Mouse (Mus musculus): ENCODE measurements around the gene Kansl1l. TPM values are rescaled to one million over a fixed set of nuclear protein-coding genes. Genes with fewer than 3 reads are reported as not detected.

The Kansl1l gene
- polyA plus RNA-seq, 1 experiment from 2014 or later: 9.3 TPM

DNA sequence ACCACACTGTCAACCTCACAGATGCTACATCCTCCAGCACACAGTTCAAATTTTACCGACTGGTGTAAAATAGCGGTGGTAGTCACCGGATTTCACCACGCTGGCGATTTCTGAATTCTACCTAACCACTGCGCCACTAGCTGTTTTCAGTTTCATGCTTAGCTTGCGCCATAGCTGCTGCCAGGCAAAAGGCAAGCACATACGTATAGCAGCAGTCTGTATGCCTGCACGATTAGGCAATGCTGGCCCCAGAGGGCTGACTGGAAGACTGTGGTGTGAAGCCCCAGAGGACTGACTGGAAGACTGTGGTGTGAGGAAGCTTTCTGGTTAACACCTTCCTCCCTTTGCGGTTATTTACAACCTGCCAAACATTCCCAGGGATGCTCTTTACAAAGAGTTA is 24.6 kb upstream of the Kansl1l start:
- 79% methylated on average over 10 of the region's 10 CpGs for whole genome bisulfite sequencing (ENCODE audit: insufficient replicate concordance)
- H3K4me1 ChIP-seq (ENCODE audit: control insufficient read depth, insufficient read depth, low read length): no peaks in the 10 kb centered on the region
- no peak overlapping the region for H3K4me3 ChIP-seq (ENCODE audit: low read depth, low read length)
- peaks cover 12% of the 10 kb centered on the region; the same call in 1 of the 2 replicates for H3K36me3 ChIP-seq (ENCODE audit: control insufficient read depth, insufficient read depth, low read length)
- no peaks in the 10 kb centered on the region for H3K27me3 ChIP-seq (ENCODE audit: control insufficient read depth, insufficient read depth, low read length)
- ATAC-seq (replicated peaks; ENCODE audit: insufficient number of reproducible peaks, low FRiP score, low TSS enrichment): no peak
- no peak overlapping the region for H3K4me2 ChIP-seq
- no peak overlapping the region for H3K9ac ChIP-seq (ENCODE audit: low read depth, low read length)
- H3K27ac ChIP-seq (ENCODE audit: low read depth, low read length): no peak overlapping the region
- H3K9me3 ChIP-seq (replicated peaks; ENCODE audit: control insufficient read depth, low read length): no peaks in the 10 kb centered on the region

DNA sequence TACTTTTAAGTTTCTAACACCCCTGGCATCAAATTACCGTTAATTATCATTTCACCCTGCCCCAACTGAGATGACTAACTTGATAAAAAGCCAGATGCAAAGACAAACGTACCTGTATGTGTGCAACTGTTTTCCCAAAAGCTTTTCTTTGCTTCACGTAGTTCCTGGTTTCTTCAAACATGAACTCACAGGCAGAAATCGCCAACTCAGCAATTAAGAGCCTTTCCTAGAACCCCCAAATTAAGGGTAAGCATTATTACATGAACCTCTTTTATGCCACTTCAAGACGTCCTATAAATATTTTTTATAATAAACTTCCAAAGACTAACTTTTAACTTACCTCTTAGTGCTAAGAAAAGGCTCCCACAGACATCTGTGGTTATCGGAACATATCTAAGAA is 24.1 kb upstream of the Kansl1l start:
- peaks cover 12% of the 10 kb centered on the region; the same call in 1 of the 2 replicates for H3K36me3 ChIP-seq (ENCODE audit: control insufficient read depth, insufficient read depth, low read length)
- no peaks in the 10 kb centered on the region for H3K4me1 ChIP-seq (ENCODE audit: control insufficient read depth, insufficient read depth, low read length)
- H3K27ac ChIP-seq (ENCODE audit: low read depth, low read length): no peak overlapping the region
- H3K4me2 ChIP-seq: no peak overlapping the region
- H3K9me3 ChIP-seq (replicated peaks; ENCODE audit: control insufficient read depth, low read length): no peaks in the 10 kb centered on the region
- H3K27me3 ChIP-seq (ENCODE audit: control insufficient read depth, insufficient read depth, low read length): no peaks in the 10 kb centered on the region
- WGBS (ENCODE audit: insufficient replicate concordance): 77% methylated on average over 6 of the region's 6 CpGs
- ATAC-seq (replicated peaks; ENCODE audit: insufficient number of reproducible peaks, low FRiP score, low TSS enrichment): no peak
- H3K9ac ChIP-seq (ENCODE audit: low read depth, low read length): no peak overlapping the region
- no peak overlapping the region for H3K4me3 ChIP-seq (ENCODE audit: low read depth, low read length)

DNA sequence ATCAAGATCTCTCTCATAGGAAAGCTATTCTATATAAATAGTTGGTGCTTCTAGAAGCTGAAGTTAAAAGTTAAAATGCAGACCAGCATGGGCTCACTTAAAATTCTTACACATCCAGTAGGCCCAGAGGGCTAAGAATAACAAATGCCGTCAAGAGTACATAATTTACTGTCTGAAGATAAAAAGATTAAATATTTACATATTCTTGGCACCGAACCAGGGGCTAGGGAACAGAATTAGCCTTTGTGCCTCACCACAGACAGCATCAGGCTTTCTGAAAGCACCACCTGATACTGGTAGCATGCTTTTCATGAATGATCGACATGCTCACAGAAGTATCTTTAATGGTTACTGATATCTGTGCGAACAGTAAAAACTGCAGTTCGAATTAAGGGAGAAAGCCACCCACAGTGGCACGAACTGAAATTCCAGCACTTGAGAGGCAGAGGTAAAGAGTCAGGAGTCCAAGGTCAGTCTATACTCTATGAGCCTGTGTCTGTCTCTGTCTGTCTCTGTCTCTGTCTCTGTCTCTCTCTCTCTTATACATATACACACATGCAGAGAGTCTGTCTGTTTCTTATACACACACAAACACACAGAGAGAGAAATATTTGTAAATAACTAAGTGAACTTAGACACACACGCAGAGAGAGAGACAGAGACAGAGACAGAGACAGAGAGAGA is 22.5 kb upstream of the Kansl1l start:
- Histone ChIP-seq H3K9me3 (replicated peaks; ENCODE audit: control insufficient read depth, low read length) (no peaks in the 10 kb centered on the region), H3K4me1 (ENCODE audit: control insufficient read depth, insufficient read depth, low read length) (no peaks in the 10 kb centered on the region), H3K27ac (ENCODE audit: low read depth, low read length) (no peak overlapping the region), H3K9ac (ENCODE audit: low read depth, low read length) (no peak overlapping the region), H3K27me3 (ENCODE audit: control insufficient read depth, insufficient read depth, low read length) (no peaks in the 10 kb centered on the region), H3K36me3 (ENCODE audit: control insufficient read depth, insufficient read depth, low read length) (peaks cover 8% of the 10 kb centered on the region; the same call in 1 of the 2 replicates), H3K4me2 (no peak overlapping the region), H3K4me3 (ENCODE audit: low read depth, low read length) (no peak overlapping the region)
- WGBS (ENCODE audit: insufficient replicate concordance): 72% methylated on average over 7 of the region's 7 CpGs
- ATAC-seq (replicated peaks; ENCODE audit: insufficient number of reproducible peaks, low FRiP score, low TSS enrichment): no peak

DNA sequence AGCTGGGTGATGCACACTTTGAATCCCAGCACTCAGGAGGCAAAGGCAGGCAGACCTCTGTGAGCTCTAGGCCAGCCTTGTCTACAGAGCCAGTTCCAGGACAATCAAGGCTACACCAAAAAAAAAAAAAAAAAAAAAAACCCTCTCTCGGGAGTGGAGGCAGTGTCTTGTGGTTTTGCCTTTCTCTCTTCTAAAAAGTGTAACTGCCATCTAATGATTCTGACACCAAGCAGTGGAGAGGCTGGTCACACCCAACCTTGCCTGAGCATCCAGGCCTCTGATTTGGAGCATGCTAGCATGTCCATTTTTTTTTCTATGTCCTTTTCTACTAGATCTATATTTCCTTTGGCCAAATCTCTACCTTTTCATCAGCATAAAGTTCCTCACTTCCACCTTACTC is 21.8 kb upstream of the Kansl1l start:
- Histone ChIP-seq H3K4me2 (no peak overlapping the region), H3K27me3 (ENCODE audit: control insufficient read depth, insufficient read depth, low read length) (no peaks in the 10 kb centered on the region), H3K4me1 (ENCODE audit: control insufficient read depth, insufficient read depth, low read length) (no peaks in the 10 kb centered on the region), H3K9ac (ENCODE audit: low read depth, low read length) (no peak overlapping the region), H3K27ac (ENCODE audit: low read depth, low read length) (no peak overlapping the region), H3K36me3 (ENCODE audit: control insufficient read depth, insufficient read depth, low read length) (peaks cover 6% of the 10 kb centered on the region; the same call in 1 of the 2 replicates), H3K4me3 (ENCODE audit: low read depth, low read length) (no peak overlapping the region), H3K9me3 (replicated peaks; ENCODE audit: control insufficient read depth, low read length) (no peaks in the 10 kb centered on the region)
- WGBS (ENCODE audit: insufficient replicate concordance): 67% methylated on average over 1 of the region's 1 CpGs
- ATAC-seq (replicated peaks; ENCODE audit: insufficient number of reproducible peaks, low FRiP score, low TSS enrichment): no peak

DNA sequence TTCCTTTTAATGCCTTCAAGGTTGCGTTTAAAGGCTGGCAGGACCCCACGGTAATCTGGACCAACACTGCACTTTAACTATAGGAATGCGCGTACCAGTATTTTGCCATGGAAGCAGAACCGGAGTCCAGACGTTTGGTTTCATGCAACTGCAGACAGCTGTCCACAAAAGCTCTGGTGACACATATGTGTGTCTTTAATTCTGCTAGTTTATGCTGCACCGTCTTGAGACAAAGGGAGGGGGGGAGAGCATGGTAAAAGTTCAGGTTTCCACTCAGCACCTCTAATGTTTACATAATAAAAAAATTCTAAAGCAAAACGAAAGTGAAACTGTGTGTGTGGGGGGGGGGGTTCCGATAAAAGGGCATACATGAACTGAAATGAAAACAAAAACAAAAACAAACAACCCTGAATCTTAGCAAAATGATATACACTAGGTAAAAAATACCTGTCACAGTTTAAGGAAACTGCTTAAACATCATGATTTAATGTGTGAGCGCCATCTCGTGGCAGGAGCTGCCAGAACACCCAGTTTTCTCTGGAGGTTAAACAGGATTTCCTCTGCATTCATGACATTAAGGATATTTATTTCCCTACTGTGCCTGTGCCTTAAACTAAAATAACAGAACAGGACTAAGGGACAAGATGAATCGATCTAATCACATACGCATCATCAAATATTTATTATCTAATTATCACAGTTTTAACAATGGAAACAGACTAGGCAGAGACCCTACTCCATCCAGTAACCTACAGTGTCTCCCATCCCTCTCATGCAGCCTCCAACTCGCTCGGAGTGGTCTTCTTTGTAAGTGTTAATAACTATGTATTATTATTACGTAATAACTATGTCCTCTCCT is 21.1 kb upstream of the Kansl1l start:
- Histone ChIP-seq H3K4me2 (no peak overlapping the region), H3K27me3 (ENCODE audit: control insufficient read depth, insufficient read depth, low read length) (no peaks in the 10 kb centered on the region), H3K4me1 (ENCODE audit: control insufficient read depth, insufficient read depth, low read length) (no peaks in the 10 kb centered on the region), H3K9ac (ENCODE audit: low read depth, low read length) (no peak overlapping the region), H3K4me3 (ENCODE audit: low read depth, low read length) (no peak overlapping the region), H3K27ac (ENCODE audit: low read depth, low read length) (no peak overlapping the region), H3K9me3 (replicated peaks; ENCODE audit: control insufficient read depth, low read length) (no peaks in the 10 kb centered on the region), H3K36me3 (ENCODE audit: control insufficient read depth, insufficient read depth, low read length) (peaks cover 6% of the 10 kb centered on the region; the same call in 1 of the 2 replicates)
- WGBS (ENCODE audit: insufficient replicate concordance): 55% methylated on average over 16 of the region's 16 CpGs
- no peak for ATAC-seq (replicated peaks; ENCODE audit: insufficient number of reproducible peaks, low FRiP score, low TSS enrichment)

DNA sequence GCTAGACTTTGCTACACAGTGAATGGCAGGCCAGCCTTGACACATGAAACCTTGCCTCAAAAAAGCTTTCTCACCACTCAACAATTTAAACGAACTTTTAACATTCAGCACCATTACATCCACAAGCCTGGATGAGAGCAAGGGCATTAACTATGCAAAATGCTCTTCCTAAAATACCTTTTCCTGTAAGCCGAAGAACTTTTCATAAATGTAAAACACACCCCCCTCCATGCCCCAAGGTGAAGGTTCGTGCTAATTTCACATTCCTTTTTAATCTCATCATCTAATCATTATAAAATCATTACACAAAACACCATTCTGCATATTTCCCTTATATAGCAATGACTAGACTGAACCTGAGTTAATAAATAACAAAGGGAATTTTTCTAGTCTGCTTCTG is 19.8 kb upstream of the Kansl1l start:
- 73% methylated on average over 3 of the region's 3 CpGs for WGBS (ENCODE audit: insufficient replicate concordance)
- H3K27ac ChIP-seq (ENCODE audit: low read depth, low read length): no peak overlapping the region
- no peaks in the 10 kb centered on the region for H3K4me1 ChIP-seq (ENCODE audit: control insufficient read depth, insufficient read depth, low read length)
- no peak overlapping the region for H3K4me3 ChIP-seq (ENCODE audit: low read depth, low read length)
- H3K4me2 ChIP-seq: no peak overlapping the region
- peaks cover 4% of the 10 kb centered on the region; the same call in 1 of the 2 replicates for H3K36me3 ChIP-seq (ENCODE audit: control insufficient read depth, insufficient read depth, low read length)
- H3K9ac ChIP-seq (ENCODE audit: low read depth, low read length): no peak overlapping the region
- no peaks in the 10 kb centered on the region for H3K27me3 ChIP-seq (ENCODE audit: control insufficient read depth, insufficient read depth, low read length)
- no peak for ATAC-seq (replicated peaks; ENCODE audit: insufficient number of reproducible peaks, low FRiP score, low TSS enrichment)
- H3K9me3 ChIP-seq (replicated peaks; ENCODE audit: control insufficient read depth, low read length): no peaks in the 10 kb centered on the region

DNA sequence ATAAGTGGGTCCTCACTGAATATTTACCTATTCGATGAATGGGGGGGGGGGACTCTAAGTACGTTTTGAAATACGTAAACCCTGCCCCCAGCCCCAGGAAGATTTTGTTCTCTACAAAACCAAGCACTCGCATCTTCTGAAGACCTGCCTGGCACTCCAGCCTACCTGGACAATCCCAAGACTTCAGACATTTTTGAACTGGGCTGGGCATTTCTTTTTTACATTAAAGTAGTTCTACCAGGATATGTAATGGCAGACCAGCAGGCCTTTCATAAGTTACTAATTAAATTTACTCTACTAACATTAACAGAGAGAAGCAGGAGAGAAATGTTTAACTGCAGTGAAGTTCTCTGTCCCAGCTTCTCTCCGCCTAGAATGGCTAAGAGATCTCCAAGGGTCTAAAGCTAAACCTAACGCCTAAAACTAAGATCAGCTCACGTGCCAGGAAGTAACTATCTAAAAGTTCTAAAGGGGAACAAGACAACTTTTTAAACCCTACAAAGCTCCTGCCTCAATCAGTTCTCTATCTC is 15.3 kb upstream of the Kansl1l start:
- H3K27ac ChIP-seq (ENCODE audit: low read depth, low read length): no peak overlapping the region
- H3K4me3 ChIP-seq (ENCODE audit: low read depth, low read length): no peak overlapping the region
- no peaks in the 10 kb centered on the region for H3K27me3 ChIP-seq (ENCODE audit: control insufficient read depth, insufficient read depth, low read length)
- H3K4me1 ChIP-seq (ENCODE audit: control insufficient read depth, insufficient read depth, low read length): no peaks in the 10 kb centered on the region
- H3K4me2 ChIP-seq: no peak overlapping the region
- no peak for ATAC-seq (replicated peaks; ENCODE audit: insufficient number of reproducible peaks, low FRiP score, low TSS enrichment)
- H3K9ac ChIP-seq (ENCODE audit: low read depth, low read length): no peak overlapping the region
- WGBS (ENCODE audit: insufficient replicate concordance): 88% methylated on average over 7 of the region's 7 CpGs
- H3K36me3 ChIP-seq (ENCODE audit: control insufficient read depth, insufficient read depth, low read length): no peaks in the 10 kb centered on the region; the same call in 1 of the 2 replicates
- no peaks in the 10 kb centered on the region for H3K9me3 ChIP-seq (replicated peaks; ENCODE audit: control insufficient read depth, low read length)

DNA sequence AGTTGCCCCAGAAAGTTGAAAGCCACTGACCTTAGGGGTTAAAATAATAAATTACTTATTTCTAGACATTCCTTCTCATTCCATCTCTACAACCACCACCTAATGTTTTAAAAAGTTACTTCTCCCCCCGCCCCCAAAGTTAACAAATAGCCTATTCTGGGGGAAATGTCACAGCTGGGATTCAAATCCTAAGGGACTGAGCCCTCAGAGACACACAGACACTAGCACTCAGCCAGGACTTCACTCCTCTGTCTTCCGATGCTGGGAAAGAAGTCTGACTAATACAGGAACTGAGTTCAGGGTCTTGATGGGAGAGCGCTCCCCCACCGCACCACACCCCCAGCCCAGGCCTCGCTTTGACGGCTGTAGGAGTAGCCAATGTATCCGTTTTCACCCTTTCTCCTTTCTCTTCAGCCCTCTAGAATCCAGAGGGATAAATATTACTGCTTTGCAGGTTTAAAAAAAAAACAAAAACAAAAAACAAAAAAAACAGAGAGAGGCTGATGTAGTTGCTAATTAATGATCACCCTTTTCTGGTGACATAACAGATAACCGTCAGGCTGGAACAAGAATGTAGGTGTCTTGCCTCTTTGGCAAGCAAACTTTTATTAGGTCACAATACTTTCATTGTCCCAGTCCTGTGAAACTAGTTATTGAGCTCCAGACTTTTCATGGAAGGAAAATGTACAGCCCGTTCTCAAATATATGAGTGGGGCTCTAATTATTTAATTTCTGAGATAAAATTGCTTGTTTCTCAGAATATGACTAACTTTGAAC is 14.7 kb upstream of the Kansl1l start:
- peaks cover 4% of the 10 kb centered on the region; the same call in 1 of the 2 replicates for H3K4me1 ChIP-seq (ENCODE audit: control insufficient read depth, insufficient read depth, low read length)
- no peak for ATAC-seq (replicated peaks; ENCODE audit: insufficient number of reproducible peaks, low FRiP score, low TSS enrichment)
- no peak overlapping the region for H3K4me2 ChIP-seq
- no peaks in the 10 kb centered on the region; the same call in 1 of the 2 replicates for H3K36me3 ChIP-seq (ENCODE audit: control insufficient read depth, insufficient read depth, low read length)
- no peak overlapping the region for H3K27ac ChIP-seq (ENCODE audit: low read depth, low read length)
- WGBS (ENCODE audit: insufficient replicate concordance): 65% methylated on average over 9 of the region's 9 CpGs
- no peaks in the 10 kb centered on the region for H3K27me3 ChIP-seq (ENCODE audit: control insufficient read depth, insufficient read depth, low read length)
- no peak overlapping the region for H3K9ac ChIP-seq (ENCODE audit: low read depth, low read length)
- H3K4me3 ChIP-seq (ENCODE audit: low read depth, low read length): no peak overlapping the region
- H3K9me3 ChIP-seq (replicated peaks; ENCODE audit: control insufficient read depth, low read length): no peaks in the 10 kb centered on the region

Measured in heart, embryonic 11.5 days (tissue).